Mouse (Mus musculus): ENCODE results near the gene Cyp2j13. TPM values are rescaled to one million over a fixed set of nuclear protein-coding genes. Genes with fewer than 3 reads are reported as not detected.

The Cyp2j13 gene
- 0.15 and 0.17 TPM in 2 replicates for polyA plus RNA-seq (2015; fragmentation: Nextera tagmentation; extraction: Ambion mirVana)

DNA sequence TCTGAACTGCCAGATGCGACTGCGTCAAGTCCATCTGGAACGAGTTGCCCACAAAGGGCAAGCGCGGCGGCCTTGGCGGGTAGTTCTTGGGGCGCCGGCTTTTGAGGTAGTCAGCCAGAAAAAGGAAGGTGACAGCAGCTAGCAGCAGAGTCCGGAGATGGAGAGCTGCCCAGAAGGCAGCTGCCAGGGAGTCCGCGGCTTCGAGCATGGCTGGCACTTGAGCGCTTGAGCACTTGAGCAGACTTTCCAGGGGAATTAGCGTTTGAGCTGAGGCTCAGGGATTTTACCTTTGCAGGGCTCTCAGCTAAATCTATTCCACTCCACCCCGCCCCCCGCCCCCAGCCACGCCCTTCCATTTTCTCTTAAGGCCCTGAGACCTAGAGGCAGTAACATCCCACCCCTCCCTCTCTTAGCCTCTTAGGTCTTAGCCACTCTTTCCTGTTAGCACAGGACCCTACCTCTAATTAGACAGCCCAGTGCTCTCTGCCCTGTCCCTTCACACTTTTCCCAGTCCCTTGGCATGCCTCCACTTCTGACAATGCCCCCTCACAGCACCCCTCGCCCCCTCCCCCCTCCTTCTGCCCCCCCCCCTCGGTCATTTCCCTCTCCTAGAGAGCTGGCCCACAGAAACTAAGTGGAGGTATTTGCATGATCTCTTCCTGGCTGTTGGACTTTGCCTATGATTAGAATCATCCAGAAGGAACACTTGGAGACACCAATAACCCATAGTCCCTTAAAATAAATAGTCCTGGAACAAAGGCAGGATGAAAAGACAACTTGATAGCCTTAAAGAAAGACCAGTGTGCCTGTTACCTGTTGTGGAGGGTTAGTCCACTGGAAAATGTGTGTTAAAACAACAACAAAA is at the start of gene Cyp2j13:
TSS of gene Cyp2j13 (minus strand) at position 286 of the 865 bp plus-strand sequence.

Other genes starting within 250 kb of the Cyp2j13 start
- gene Hook1, start 110.3 kb downstream of the Cyp2j13 start, polyA plus RNA-seq (2015; fragmentation: Nextera tagmentation; extraction: Ambion mirVana): 52.8 and 57.5 TPM in 2 replicates
- gene Cyp2j12, start 63.6 kb upstream of the Cyp2j13 start, polyA plus RNA-seq (2015; fragmentation: Nextera tagmentation; extraction: Ambion mirVana): not detected in 2 replicates
- not detected in 2 replicates for gene Cyp2j7, start 159.1 kb upstream of the Cyp2j13 start, polyA plus RNA-seq (2015; fragmentation: Nextera tagmentation; extraction: Ambion mirVana)

Measured in neural tube, postnatal 0 days (tissue).